Mouse (Mus musculus): ENCODE results near the gene Cdk5rap1. TPM values are rescaled to one million over a fixed set of nuclear protein-coding genes. Genes with fewer than 3 reads are reported as not detected.

Gene Cdk5rap1
- total and polyA plus RNA-seq, 3 experiments = 25.8 to 43.5 (median 32.0) TPM

- H3K36me3 ChIP-seq (replicated peaks in 1 of 2; ENCODE audit: control insufficient read depth in 1 of 2, insufficient read depth in 1 of 2, low read length in 1 of 2) = no peaks in the 10 kb centered on the region
- no peak overlapping the region for H3K4me3 ChIP-seq (replicated peaks in 1 of 3; ENCODE audit: low read depth in 2 of 3, low read length in 2 of 3, poor library complexity in 1 of 3)
- in situ Hi-C loops (cut with MboI; ENCODE audit: low pct_ligation_motif_present, low pct_unique_long_range_greater_than_20kb, low sequenced_read_pairs) = loop anchor here (5.0 kb wide), 2 partner anchors 135 to 195 kb away; partner anchors contain the start of gene 1700003F12Rik
- dilution Hi-C loops (cut with MboI; ENCODE audit: extremely low pct_ligation_motif_present, extremely low pct_unique_long_range_greater_than_20kb, low sequenced_read_pairs) = no loop called here
- no peak overlapping the region for H3K9ac ChIP-seq (ENCODE audit: insufficient read depth, low read depth)
- no peaks in the 10 kb centered on the region for H3K9me3 ChIP-seq (replicated peaks; ENCODE audit: low read length)
- H3K4me1 ChIP-seq (ENCODE audit: control insufficient read depth in 1 of 2, insufficient read depth in 2 of 2) = peaks cover 2 to 5% of the 10 kb centered on the region in 2 experiments; a peak in 2 of 4 replicates
- TF ChIP-seq SMC3 (IDR thresholded peaks at IDR 0.05; ENCODE audit: low read depth, low read length) (peak; percentile 61), GABPA (IDR thresholded peaks at IDR 0.05; ENCODE audit: insufficient replicate concordance, low read depth, low read length) (no peak), CHD1 (IDR thresholded peaks at IDR 0.05; ENCODE audit: low read depth, low read length) (no peak), USF2 (conservative IDR thresholded peaks at IDR 0.05; ENCODE audit: low read depth, low read length) (no peak), CTCF (conservative IDR thresholded peaks at IDR 0.05 in 1 of 2, IDR thresholded peaks at IDR 0.05 in 1 of 2; ENCODE audit: low read depth in 2 of 2, low read length in 2 of 2) (peak; percentile 30 to 80; a peak in 3 of 4 replicates), RAD21 (IDR thresholded peaks at IDR 0.05; ENCODE audit: low read depth, low read length) (peak; percentile 87)
- H3K27ac ChIP-seq (ENCODE audit: insufficient read depth, low read depth) = no peak overlapping the region
- no peaks in the 10 kb centered on the region for H3K27me3 ChIP-seq (replicated peaks)
- no peaks in the 10 kb centered on the region for H3K79me2 ChIP-seq (replicated peaks; ENCODE audit: control insufficient read depth, extremely low read depth, insufficient read depth, poor library complexity, severe bottlenecking)
- H3K4me2 ChIP-seq (ENCODE audit: insufficient read depth, low read depth, poor library complexity, severe bottlenecking) = no peak overlapping the region
- peak; percentile 59 for DNase-seq (ENCODE audit: extremely low read depth)
Measured at GRCm38 (mm10) chr2:154412018-154412666, 39.3 kb upstream of the Cdk5rap1 start.

- dilution Hi-C loops (cut with MboI; ENCODE audit: extremely low pct_ligation_motif_present, extremely low pct_unique_long_range_greater_than_20kb, low sequenced_read_pairs) (no loop called here), in situ Hi-C loops (cut with MboI; ENCODE audit: low pct_ligation_motif_present, low pct_unique_long_range_greater_than_20kb, low sequenced_read_pairs) (loop anchor here (5.0 kb wide), 2 partner anchors 137 to 197 kb away; partner anchors contain the start of gene 1700003F12Rik)
- no peak for TF ChIP-seq MAFK (IDR thresholded peaks at IDR 0.05; ENCODE audit: insufficient replicate concordance, low read length)
- TF ChIP-seq MXI1 (IDR thresholded peaks at IDR 0.05; ENCODE audit: low read depth, low read length) = no peak
- no peak for TF ChIP-seq SMC3 (IDR thresholded peaks at IDR 0.05; ENCODE audit: low read depth, low read length)
- no peak for TF ChIP-seq ZC3H11A (IDR thresholded peaks at IDR 0.05; ENCODE audit: low read depth, low read length)
- no peak for TF ChIP-seq MAZ (IDR thresholded peaks at IDR 0.05; ENCODE audit: low read depth, low read length)
- no peak for TF ChIP-seq EP300 (IDR thresholded peaks at IDR 0.05; ENCODE audit: low read length)
- Histone ChIP-seq H3K9ac (ENCODE audit: insufficient read depth, low read depth) (no peak overlapping the region), H3K79me2 (replicated peaks; ENCODE audit: control insufficient read depth, extremely low read depth, insufficient read depth, poor library complexity, severe bottlenecking) (no peaks in the 10 kb centered on the region), H3K36me3 (replicated peaks in 1 of 2; ENCODE audit: control insufficient read depth in 1 of 2, insufficient read depth in 1 of 2, low read length in 1 of 2) (no peaks in the 10 kb centered on the region), H3K4me3 (replicated peaks in 1 of 3; ENCODE audit: low read depth in 2 of 3, low read length in 2 of 3, poor library complexity in 1 of 3) (no peak overlapping the region), H3K4me2 (ENCODE audit: insufficient read depth, low read depth, poor library complexity, severe bottlenecking) (no peak overlapping the region), H3K9me3 (replicated peaks; ENCODE audit: low read length) (no peaks in the 10 kb centered on the region), H3K27me3 (replicated peaks) (no peaks in the 10 kb centered on the region), H3K4me1 (ENCODE audit: control insufficient read depth in 1 of 2, insufficient read depth in 2 of 2) (peaks cover 2 to 13% of the 10 kb centered on the region in 2 experiments; a peak in 3 of 4 replicates), H3K27ac (ENCODE audit: insufficient read depth, low read depth) (no peak overlapping the region)
- DNase-seq (ENCODE audit: extremely low read depth) = no peak
Measured at GRCm38 (mm10) chr2:154410355-154410754, 37.5 kb upstream of the Cdk5rap1 start.
